Mouse (Mus musculus): Measurements from ENCODE around the gene Coro7.
"Not testable (repeated sequence)": the region's sequence is repeated elsewhere in the genome, so short reads cannot be mapped to it uniquely, and the experiment has no call there.

The Coro7 gene

DNA sequence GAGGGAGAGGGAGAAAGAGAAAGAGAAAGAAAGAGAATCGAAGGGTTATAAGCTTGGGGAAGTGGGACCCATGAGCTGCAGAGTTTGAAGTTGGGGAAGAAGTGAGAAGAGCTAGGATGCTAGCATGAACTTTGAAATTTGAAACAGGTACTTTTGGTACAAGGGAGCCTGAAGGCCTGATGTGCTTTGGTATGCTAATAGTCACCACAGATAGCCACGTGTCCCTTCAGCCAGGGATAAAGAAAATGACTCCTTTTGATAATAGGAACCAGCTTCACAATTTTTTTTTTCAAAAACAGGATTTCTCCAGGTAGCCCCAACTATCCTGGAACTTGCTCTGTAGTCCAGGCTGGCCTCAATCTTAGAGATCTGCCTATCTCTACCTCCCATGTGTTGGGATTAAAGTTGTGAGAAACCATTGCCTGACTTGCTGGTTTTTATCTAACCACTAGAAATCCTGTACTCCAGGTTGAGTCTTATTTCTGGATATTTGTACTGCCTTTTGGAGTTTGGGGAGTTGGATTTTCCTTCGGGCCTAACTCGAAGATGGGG, 3.1 kb upstream of the Coro7 start:
- DNase-seq (ENCODE audit: low read depth): no peak

DNA sequence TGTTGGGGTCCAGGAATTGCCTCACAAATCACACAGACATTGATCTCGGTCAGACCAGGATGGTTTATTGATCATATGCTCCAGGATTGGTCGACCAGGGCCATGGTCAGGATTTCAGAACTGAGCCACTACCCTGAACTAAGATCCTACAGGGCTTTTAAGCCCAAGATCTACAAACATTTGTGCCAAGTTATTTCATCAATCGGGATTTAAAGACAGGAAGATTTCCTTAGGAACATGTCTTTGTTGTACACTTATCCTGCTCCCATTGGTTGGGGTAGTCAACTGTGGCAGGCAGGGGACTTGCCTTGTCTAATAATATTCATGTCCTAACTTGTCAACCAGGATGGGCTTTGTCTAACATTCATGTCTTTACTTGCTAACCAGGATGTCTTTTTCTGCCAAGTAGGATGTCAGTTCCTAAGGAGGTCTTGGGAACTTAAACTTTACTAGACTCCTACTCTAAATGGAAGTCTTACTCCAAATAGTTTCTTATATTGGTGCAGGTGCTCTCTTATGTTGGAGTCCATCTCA, 1.4 kb upstream of the Coro7 start:
- DNase-seq (ENCODE audit: low read depth): not testable (repeated sequence)

DNA sequence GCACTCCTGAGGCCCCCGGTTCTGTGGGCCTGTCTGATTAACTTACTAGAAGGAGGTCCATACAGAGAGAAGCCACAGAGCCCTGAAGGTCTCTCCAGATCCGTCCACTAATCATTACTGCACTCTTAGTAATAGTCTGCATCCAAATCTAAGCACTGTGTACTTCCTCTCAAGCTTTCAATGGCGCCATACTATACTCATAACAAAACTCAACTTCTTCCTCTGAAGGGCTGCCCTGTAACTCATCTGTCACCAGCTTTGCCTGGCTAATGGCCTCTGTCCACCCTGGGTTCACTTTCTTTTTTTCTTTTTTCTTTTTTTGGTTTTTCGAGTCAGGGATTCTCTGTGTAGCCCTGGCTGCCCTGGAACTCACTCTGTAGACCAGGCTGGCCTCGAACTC, 1.5 kb downstream of the Coro7 start:
- DNase-seq (ENCODE audit: low read depth): peak; percentile 23

DNA sequence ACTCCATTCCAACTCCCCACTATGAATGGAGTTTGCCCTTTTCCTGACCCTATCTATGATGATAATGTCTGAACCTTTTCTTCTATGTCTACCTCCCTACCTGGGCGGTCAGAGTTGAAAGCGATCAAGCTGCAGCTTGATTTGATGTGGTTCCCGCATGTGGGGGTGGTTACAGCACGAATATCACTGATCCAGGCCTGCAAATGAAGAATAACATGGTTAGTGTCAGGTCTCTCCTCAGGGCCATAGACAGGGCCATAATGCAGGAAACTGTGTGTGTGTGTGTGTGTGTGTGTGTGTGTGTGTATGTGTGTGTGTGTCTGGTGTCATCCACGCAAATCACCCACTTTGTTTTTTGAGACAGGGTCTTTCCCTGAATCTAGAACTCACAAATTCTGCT, 2.7 kb downstream of the Coro7 start:
- no peak for DNase-seq (ENCODE audit: low read depth)

DNA sequence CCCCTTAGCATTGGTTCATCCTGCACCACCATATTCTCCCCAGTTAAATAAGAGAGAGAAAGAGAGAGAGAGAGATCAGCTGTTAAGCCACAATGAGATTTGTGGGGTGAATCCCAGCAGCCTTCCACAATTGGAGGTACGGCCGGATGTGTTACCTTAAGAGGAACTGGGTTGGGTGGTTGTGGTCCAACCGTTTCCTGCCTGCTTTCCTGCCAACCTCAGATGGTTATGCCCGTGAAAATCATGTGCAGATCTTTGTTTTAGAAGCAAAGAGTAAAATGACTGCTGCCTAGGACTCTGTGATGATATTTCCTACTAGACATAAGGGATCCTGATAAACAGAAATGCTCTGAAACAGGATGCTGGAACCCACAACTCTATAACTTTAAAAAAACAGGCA, 5.5 kb downstream of the Coro7 start:
- DNase-seq (ENCODE audit: low read depth): peak; percentile 96

DNA sequence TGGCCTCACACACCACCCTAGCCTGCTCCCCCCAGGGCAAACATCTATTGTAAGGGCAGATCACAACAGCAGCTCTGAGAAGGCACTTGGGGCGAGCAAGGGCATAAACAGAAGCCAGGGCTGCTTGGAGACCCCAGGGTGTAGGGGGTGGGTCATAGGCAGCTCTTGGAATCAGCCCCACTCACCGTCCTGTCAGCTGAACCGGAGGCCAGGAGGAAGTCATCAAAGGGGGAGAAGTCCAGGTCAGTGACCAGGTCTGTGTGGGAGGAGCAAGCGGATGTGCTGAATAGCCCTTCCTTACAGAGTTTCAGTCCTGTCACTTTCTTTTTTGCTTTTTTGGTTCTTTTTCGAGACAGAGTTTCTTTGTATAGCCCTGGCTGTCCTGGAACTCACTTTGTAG, 9.3 kb downstream of the Coro7 start:
- no peak for DNase-seq (ENCODE audit: low read depth)

DNA sequence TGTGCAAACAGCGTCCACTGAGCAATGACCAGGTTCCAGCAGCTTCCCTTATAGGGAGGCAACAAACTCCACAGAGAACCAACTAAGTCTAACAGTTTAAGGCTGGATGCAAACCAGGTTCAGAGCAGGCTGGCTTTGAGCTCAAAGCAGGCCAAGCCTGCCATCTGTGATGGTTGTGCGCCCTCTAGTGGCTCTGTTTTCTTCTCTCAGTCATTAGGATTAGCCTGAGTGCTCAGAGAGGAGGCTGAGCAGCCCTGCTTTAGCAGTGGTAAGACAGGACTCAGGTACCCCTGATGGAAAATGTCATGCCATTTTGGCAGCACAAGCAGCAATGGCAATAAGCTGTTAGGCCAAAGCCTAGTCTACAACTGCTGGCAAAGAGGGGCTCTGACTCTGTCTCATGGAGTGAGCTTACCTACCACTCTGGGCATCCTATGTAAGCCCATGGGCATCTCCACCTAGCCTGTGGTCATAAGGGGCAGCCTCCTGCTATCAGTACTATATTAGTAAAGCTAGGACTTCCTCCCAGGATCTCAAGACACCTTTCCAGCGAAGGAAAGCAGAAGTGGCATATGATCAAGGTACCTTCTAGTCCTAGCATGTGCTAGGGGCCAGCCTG, 12.3 kb downstream of the Coro7 start:
- DNase-seq (ENCODE audit: low read depth): peak; percentile 82

DNA sequence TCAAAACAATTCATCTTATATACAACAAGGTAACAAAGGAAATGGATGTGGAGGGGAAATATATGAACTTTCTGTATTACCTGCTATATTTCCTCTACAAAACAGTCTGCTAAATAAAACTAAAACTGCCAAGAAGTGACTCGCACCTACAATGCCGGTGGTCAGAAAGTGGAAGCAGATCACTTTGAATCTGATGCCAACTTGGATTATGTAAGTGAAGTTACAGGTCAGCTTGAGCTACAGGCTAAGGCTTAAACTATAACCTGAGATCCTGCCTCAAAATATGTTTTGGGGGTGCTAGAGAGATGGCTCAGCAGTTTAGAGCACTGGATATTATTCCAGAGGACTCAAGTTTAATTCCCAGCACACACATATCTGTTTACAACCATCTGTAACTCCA, 13.9 kb downstream of the Coro7 start:
- DNase-seq (ENCODE audit: low read depth): no peak

DNA sequence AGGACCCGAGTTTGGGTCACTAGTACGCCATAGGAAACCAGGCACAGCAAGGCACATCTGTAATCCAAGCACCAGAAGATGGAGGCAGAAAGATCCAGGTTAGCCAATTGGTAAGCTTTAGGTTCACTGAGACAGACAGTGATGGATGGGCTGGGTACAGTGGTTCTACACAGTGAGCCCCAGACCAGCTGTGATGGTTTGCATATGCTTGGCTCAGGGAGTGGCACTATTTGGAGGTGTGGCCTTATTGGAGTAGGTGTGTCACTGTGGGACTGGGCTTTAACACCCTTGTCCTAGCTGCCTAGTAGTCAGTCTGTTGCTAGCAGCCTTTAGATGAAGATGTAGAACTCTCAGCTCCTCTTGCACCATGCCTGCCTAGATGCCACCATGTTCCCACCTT, 15.8 kb downstream of the Coro7 start:
- DNase-seq (ENCODE audit: low read depth): no peak

DNA sequence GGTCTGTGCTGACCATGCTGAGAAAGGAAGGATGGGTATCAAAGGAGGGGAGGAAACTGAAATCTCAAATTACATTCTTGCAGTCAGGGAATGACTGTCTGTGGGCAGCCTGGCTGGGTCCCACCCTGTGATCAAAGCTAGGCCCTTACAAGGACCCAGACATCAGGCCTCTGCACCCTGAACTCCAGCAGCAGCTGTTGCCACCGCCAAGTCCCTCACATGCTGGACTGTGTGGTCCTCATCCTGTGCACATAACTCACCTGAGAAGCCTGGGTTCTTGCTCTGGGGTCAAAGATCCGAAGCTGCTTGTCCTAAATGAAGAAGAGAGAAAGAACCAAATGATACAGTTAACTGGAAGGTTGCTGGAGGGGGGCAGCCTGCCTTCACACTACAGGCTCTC, 18.0 kb downstream of the Coro7 start:
- DNase-seq (ENCODE audit: low read depth): no peak

DNA sequence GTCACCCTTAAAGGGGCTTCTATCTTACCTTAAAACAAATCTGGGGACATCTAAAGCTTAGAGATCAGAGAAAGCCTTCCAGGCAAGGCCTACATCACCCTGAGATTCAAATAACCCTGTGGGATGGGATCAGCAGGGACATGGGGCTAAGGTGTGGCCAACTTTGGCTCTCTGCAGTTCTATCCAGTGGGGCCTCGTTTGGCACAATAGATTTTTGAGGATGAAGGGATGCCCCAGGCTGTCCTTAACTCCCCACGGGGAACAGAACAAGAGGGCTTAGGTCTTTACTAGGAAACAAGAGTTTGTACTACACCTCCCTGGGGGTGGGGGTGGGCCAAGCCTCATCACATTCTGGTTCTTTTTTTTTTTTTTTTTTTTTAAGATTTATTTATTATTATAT, 20.3 kb downstream of the Coro7 start:
- DNase-seq (ENCODE audit: low read depth): no peak

DNA sequence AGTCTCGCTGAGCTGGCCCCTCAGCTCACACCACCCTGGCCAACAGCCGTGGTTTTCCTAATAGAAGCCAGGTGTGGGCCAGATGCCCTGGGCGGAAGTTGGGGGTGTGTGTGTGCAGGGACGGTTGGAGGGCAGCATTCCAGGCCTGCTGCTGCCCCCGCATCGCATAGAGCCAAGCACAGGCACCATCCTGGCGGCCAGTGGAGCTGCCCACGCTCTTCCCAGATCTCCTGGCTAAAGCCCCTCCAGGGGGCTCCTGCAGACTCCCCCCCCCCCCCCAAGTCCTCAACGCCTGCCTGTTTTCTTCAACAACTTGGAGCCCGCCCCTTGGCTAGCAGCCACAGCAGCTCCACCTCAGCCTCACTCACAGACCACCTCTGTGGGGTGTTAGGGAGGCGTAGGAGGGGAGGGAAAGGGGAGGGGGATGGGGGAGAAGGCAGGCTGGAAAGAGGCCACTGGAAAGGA, 20.8 kb downstream of the Coro7 start:
- DNase-seq (ENCODE audit: low read depth): no peak

DNA sequence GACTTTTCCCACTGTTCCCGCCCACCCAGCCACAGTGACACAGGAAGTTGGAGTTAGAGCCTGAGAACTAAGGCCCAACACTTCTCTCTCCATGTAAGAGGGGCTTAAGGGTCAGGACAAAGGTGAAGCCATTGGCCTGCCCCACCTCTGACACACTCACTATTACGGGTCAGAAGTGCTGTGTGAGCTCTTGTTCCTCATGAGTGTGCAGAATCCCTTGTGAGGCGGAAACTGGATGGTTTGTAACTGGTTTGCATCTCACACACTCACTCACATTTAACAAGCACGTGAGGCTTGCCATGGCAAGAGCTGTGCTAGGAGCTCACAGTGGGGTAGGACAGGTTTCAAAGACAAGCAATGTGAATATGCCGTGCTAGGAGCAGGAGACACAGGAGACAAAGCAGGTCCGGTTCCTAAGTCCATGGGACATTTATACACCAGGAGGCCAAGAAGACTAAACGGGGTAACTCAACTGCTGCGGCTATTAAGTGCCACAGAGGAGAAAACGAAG, 23.0 kb downstream of the Coro7 start:
- no peak for DNase-seq (ENCODE audit: low read depth)

DNA sequence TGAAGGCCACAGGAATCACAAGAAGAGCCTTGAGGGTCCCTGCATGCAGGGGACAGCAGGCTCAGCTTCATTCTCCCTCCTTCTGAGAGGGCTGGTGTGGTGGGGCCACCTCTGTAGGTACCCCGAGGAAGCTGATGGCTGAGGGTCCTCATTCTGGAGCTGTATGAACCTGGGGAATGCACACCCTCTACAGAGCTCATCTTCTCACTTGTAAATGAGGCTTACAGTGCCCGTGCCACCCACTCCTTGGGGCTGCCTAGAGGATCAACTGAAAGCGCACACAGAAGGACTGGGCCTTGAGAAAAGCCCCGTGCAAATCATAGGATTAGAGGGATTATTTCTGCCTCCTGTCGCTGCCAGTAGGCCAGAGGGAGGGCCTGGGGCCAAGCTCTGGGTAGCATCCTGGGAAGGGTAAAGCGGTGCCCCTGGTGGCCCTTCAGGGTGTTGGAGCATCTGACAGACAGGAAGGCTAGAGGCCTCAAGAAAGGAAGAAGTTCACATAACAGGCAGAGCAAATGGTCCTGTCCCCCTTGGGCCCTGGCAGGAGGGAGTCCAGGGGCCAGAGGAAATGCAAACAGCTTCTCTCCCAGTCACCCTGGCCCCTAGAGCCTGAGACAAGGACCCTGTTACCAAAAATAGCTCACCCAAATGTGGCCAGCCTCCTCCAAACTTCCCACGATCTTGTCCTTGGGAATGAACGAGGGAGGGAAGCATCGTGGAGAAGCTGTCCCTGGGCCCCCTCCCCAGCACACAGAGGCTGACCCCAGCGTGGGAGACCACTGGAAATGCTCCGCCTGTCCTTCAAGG, 23.6 kb downstream of the Coro7 start:
- peak; percentile 13 for DNase-seq (ENCODE audit: low read depth)

DNA sequence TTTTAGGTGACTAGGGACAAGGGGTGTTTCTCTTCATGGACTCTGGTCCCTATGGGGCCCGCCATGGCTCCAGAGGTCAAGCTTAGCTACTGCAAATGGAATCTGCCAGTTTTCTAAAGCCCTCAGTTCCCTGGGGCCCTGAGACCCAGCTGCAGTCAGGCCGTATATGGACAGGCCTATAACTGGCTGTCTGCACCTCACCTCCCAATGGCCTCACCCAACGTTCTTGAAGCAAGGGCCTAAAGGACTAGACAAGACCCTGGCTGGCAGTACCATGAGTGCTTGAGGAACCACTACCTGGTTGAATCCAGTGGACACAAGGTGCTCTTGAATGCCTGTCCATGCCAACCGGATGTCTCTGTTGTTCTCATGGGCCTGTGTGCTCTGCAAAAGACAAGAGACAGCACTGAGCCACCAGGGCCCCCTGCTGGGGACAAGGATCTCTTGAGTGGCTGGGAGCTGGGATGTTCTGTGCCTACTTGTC, 24.3 kb downstream of the Coro7 start:
- no peak for DNase-seq (ENCODE audit: low read depth)

DNA sequence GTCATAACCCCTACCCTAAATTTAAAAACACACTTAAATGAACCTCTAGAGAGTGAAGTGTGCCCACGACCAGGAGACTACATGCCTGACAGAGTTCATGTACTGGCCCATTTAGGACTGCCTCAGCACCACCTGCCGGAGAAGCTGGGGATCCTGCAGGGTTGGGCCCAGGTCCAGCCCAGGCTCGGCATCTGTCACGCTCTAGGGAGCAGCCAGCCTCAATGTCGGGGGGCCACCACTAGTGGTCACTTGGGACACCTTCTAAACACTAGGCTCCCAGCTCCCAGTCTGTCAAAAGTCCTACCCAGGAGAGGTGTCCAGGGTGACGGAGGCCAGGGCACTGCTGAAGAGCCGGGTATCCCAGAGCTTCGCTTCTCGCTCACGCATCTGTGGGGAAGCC, 24.9 kb downstream of the Coro7 start:
- no peak for DNase-seq (ENCODE audit: low read depth)

DNA sequence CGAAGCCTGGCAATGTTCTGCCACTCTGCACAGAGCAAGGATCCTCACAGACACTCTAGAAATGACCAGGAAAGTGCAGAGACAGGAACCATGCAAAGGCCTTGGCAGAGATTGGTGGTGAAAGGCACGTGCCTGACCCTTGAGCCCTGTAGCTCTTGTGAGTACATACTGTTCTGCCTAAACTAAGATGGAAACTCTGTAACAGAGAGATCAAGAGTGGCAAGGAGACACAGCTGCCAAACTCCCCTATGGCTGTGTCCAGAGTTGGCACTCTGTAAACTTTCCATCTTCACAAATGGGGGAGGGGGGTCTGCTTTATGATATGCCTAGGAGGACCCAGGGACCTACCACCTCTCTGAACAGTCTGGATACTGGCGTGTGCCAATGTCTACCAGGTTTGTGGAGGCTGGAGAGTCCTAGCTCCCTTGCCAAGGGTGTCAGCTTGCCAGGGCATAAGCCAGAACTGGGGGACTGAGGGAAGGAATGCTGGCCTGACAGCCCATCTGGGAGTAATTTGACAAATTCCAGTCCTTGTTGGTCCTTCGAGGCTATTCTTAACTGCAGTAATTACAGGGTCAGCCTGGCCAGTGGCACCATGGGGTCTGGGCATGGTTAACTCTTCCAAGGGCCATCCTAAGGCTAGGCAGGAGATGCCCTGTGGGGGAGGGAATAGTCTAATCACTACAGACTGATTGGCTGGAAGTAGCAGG, 26.7 kb downstream of the Coro7 start:
- no peak for DNase-seq (ENCODE audit: low read depth)

DNA sequence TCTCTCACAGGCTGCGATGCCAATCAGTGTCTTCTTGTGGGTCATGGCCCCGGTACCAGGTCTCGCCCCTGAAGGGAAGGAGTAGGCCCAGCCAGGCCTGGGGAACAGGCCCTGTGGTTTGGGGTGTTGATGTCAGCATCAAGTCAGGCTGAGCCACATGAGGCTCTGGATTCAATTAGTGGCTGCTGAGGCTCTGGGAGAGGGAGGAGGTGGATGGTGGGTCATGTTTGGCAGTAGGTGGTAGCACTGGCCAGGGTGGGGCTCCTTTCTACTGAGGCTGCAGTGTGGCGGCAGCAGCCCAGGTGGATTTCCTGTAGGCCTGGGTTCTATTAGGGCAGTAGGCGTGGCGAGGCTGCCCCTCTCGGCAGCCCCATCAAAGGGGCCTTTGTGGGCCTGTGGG, 28.0 kb downstream of the Coro7 start:
- no peak for DNase-seq (ENCODE audit: low read depth)

DNA sequence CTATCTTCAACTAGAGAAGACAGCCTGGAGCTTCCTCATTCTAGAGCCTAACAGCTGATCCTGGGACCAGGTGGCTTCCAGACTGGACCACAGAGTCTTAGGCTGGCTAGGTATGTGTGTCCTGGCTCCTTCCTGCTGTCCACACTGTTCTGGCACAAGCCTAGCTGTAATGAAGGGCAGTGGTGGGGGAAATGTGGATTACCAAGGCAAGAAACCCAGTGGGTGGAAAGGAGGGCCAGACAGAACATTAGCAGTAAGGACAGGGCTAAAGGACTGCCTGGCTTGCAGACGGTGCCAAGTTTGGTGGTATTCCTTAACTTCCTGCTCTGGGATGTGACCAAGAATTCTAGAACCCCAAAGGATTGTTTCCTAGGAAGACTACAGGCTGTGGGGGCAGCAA, 28.5 kb downstream of the Coro7 start:
- no peak for DNase-seq (ENCODE audit: low read depth)

DNA sequence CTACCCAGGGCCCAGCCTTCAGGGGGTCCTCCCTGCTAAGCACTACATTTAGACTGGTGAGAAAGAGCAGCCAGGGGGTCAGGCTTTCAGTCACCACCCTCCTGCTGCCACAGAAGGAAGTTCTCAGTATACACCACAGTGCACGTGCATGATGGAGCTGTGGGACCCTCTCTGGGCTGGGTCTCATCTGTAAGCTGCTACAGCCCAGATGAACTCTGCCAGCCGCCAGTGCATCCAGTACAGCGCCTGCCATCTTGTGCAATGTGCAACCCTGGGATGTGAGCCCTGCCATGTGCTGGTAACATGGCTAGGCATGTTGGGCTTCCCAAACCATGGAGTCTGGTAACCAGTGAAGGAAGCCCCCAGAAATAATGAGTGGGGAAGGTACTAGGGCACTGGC, 29.4 kb downstream of the Coro7 start:
- no peak for DNase-seq (ENCODE audit: low read depth)

DNA sequence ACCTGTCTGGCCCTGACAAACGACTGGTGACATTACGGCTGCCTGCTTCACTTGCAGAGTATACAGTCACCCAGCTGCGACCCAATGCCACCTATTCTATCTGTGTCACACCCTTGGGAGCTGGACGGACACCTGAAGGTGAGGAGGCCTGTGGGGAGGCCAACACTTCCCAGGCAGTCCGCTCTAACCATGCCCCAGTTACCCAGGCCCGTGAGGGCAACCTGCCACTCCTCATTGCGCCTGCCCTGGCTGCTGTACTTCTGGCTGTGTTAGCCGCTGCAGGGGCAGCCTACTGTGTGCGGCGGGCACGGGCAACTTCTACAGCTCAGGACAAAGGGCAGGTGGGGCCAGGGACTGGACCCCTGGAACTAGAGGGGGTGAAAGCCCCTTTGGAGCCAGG, 29.9 kb downstream of the Coro7 start:
- no peak for DNase-seq (ENCODE audit: low read depth)

DNA sequence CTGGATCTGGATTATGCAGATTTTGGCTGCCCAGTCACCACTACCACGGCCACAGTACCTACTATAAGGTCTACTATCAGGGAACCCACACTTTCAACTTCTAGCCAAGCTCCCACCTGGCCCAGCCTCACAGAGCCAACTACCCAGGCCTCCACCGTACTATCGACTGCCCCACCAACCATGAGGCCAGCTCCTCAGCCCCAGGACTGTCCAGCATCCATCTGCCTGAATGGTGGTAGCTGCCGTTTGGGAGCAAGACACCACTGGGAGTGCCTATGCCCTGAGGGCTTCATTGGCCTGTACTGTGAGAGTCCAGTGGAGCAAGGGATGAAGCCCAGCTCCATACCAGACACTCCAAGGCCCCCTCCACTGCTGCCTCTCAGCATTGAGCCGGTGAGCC, 30.4 kb downstream of the Coro7 start:
- no peak for DNase-seq (ENCODE audit: low read depth)

Data from 416B (cell line).